24 mouse cellular contexts compared by ENCODE assay signal in the genomic region with DNA sequence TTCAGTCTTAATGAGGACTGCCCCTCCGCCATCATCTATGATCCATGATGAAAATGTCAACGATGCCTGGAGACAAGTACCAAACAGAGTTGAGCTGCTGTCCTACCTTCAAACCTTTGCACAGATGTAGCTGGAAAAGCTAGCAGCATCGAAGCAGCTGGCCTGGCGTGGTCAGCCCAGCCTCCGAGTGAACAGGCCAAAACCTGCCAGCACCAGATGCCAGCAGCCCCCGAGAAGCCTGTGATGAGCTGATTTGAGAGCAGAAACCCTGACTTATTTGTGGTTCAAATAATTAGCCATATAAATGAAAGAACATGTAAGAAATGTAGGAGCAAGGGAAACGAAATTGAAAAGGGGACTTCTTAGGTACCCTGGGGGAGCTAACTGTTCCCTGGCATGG.
A peak's percentile ranks its signal among the peaks of the same experiment; 100 is the strongest.
DNase-seq lines count a peak whose midpoint lies in the region; ATAC-seq and TF ChIP-seq lines count a peak whose summit lies in the region.
"Had no signal": no experiment of that assay in that cellular context is flagged by ENCODE, and none has a peak within 500 bp of the region (broad histone marks: within the 10 kb centered on the region; RNA-seq: fewer than 3 reads in every experiment).

No protein-coding gene starts in this region.

- H3K27ac ChIP-seq in lung, embryonic 14.5 days (ENCODE audit: low read depth): no peak overlapping the region
- H3K27ac ChIP-seq in midbrain, postnatal 0 days (ENCODE audit: low read depth, low read length): no peak overlapping the region
- H3K27ac ChIP-seq in midbrain, embryonic 14.5 days (replicated peaks; ENCODE audit: low read depth, low read length): no peak overlapping the region
- H3K27ac ChIP-seq: embryonic facial prominence, embryonic 12.5 days; embryonic facial prominence, embryonic 15.5 days; heart, embryonic 15.5 days; hindbrain, embryonic 10.5 days; hindbrain, embryonic 14.5 days had no signal

- peak overlapping the region; percentile 13; the same call in 1 of the 2 replicates for H3K4me2 ChIP-seq in lung, embryonic 14.5 days
- no peak overlapping the region for H3K4me2 ChIP-seq in midbrain, postnatal 0 days (ENCODE audit: low read depth, low read length, poor library complexity, severe bottlenecking)
- no peak overlapping the region for H3K4me2 ChIP-seq in midbrain, embryonic 14.5 days (ENCODE audit: low read length)
- H3K4me2 ChIP-seq: embryonic facial prominence, embryonic 12.5 days; embryonic facial prominence, embryonic 15.5 days; heart, embryonic 12.5 days; heart, embryonic 15.5 days; hindbrain, embryonic 14.5 days had no signal

- no peaks in the 10 kb centered on the region for H3K4me1 ChIP-seq in lung, embryonic 14.5 days (ENCODE audit: insufficient read depth)
- H3K4me1 ChIP-seq in lung, adult 2 months (ENCODE audit: control insufficient read depth, insufficient read depth, low read length): no peaks in the 10 kb centered on the region
- H3K4me1 ChIP-seq in midbrain, postnatal 0 days (ENCODE audit: insufficient read depth, low read length): no peaks in the 10 kb centered on the region
- no peaks in the 10 kb centered on the region for H3K4me1 ChIP-seq in midbrain, embryonic 14.5 days (ENCODE audit: control insufficient read depth, insufficient read depth, low read length)
- H3K4me1 ChIP-seq: embryonic facial prominence, embryonic 12.5 days; embryonic facial prominence, embryonic 15.5 days; heart, embryonic 12.5 days; heart, embryonic 15.5 days; hindbrain, embryonic 10.5 days had no signal

- H3K9me3 ChIP-seq in lung, embryonic 14.5 days (ENCODE audit: low read depth, low read length): no peaks in the 10 kb centered on the region
- H3K9me3 ChIP-seq in midbrain, postnatal 0 days (ENCODE audit: low read length): no peaks in the 10 kb centered on the region
- no peaks in the 10 kb centered on the region for H3K9me3 ChIP-seq in midbrain, embryonic 14.5 days (ENCODE audit: control insufficient read depth, low read length)
- H3K9me3 ChIP-seq: embryonic facial prominence, embryonic 12.5 days; embryonic facial prominence, embryonic 15.5 days; heart, embryonic 12.5 days; heart, embryonic 15.5 days; hindbrain, embryonic 10.5 days had no signal

- WGBS in lung, embryonic 14.5 days: 55% methylated on average over 7 of the region's 7 CpGs
- WGBS in lung, adult 2 months: 67% methylated on average over 7 of the region's 7 CpGs
- 87% methylated on average over 7 of the region's 7 CpGs for WGBS in midbrain, postnatal 0 days
- 91% methylated on average over 7 of the region's 7 CpGs for WGBS in midbrain, embryonic 14.5 days

- H3K4me3 ChIP-seq in lung, embryonic 14.5 days (ENCODE audit: low read depth, low read length): no peak overlapping the region
- no peak overlapping the region for H3K4me3 ChIP-seq in lung, adult 2 months (replicated peaks; ENCODE audit: extremely low read depth, low read depth, low read length)
- H3K4me3 ChIP-seq in midbrain, postnatal 0 days (ENCODE audit: low read depth, low read length): no peak overlapping the region
- no peak overlapping the region for H3K4me3 ChIP-seq in midbrain, embryonic 14.5 days (replicated peaks; ENCODE audit: low read depth, low read length)
- H3K4me3 ChIP-seq: embryonic facial prominence, embryonic 12.5 days; embryonic facial prominence, embryonic 15.5 days; heart, embryonic 12.5 days; heart, embryonic 15.5 days; hindbrain, embryonic 10.5 days had no signal

- no peak for ATAC-seq in lung, embryonic 14.5 days (ENCODE audit: insufficient read depth)
- no peak for ATAC-seq in midbrain, postnatal 0 days (ENCODE audit: low FRiP score)
- ATAC-seq in midbrain, embryonic 14.5 days (ENCODE audit: low FRiP score, low TSS enrichment): no peak
- ATAC-seq: forebrain, embryonic 14.5 days had no signal

- DNase-seq in cerebellum, postnatal 14 days: peak; percentile 50 to 55
- no peak for DNase-seq in cerebellum, adult 8-10 months
- DNase-seq in lung, embryonic 14.5 days: peak; percentile 11
- DNase-seq in lung, adult 2 months: no peak
- peak; percentile 46 for DNase-seq in midbrain, postnatal 0 days (ENCODE audit: low spot score)
- no peak for DNase-seq in midbrain, embryonic 14.5 days
- DNase-seq in adipocyte (ENCODE audit: low spot score): no peak
- DNase-seq: adrenal gland, adult 8-10 months; adrenal gland, postnatal 25 days; B cell, adult 2 months; cerebellum, adult 2 months; gastrocnemius, postnatal 25 days; heart, adult 18-20 months; heart, postnatal 10 days; heart, postnatal 36 days had no signal

- TF ChIP-seq CTCF in lung, embryonic 14.5 days (IDR thresholded peaks at IDR 0.05; ENCODE audit: low read depth): no peak
- TF ChIP-seq CTCF in lung, adult 2 months (IDR thresholded peaks at IDR 0.05; ENCODE audit: insufficient read depth, low read length): no peak
- no peak for TF ChIP-seq CTCF in midbrain, postnatal 0 days (IDR thresholded peaks at IDR 0.05)

- H3K9ac ChIP-seq in lung, embryonic 14.5 days: no peak overlapping the region
- no peak overlapping the region for H3K9ac ChIP-seq in midbrain, postnatal 0 days (replicated peaks; ENCODE audit: low read length, poor library complexity, severe bottlenecking)
- no peak overlapping the region for H3K9ac ChIP-seq in midbrain, embryonic 14.5 days (replicated peaks; ENCODE audit: low read length)
- H3K9ac ChIP-seq: embryonic facial prominence, embryonic 12.5 days; embryonic facial prominence, embryonic 15.5 days; heart, embryonic 12.5 days; heart, embryonic 15.5 days; hindbrain, embryonic 14.5 days had no signal

- peaks cover 24% of the 10 kb centered on the region for H3K27me3 ChIP-seq in lung, embryonic 14.5 days (ENCODE audit: insufficient read depth, low read length)
- H3K27me3 ChIP-seq in midbrain, postnatal 0 days (ENCODE audit: insufficient read depth, low read length): no peaks in the 10 kb centered on the region
- no peaks in the 10 kb centered on the region for H3K27me3 ChIP-seq in midbrain, embryonic 14.5 days (ENCODE audit: control insufficient read depth, insufficient read depth, low read length)
- H3K27me3 ChIP-seq: CH12.LX; embryonic facial prominence, embryonic 12.5 days; embryonic facial prominence, embryonic 15.5 days; heart, embryonic 12.5 days; heart, embryonic 15.5 days had no signal

- TF ChIP-seq POLR2A in lung, adult 2 months (IDR thresholded peaks at IDR 0.05; ENCODE audit: borderline replicate concordance, extremely low read depth, low read depth, low read length): no peak

- no peaks in the 10 kb centered on the region for H3K36me3 ChIP-seq in lung, embryonic 14.5 days (ENCODE audit: insufficient read depth)
- no peaks in the 10 kb centered on the region for H3K36me3 ChIP-seq in midbrain, postnatal 0 days (ENCODE audit: insufficient read depth, low read length)
- no peaks in the 10 kb centered on the region for H3K36me3 ChIP-seq in midbrain, embryonic 14.5 days (ENCODE audit: control insufficient read depth, insufficient read depth, low read length)
- H3K36me3 ChIP-seq: embryonic facial prominence, embryonic 12.5 days; embryonic facial prominence, embryonic 15.5 days; G1E; heart, embryonic 12.5 days; heart, embryonic 15.5 days had no signal

Comparison
In these comparisons a context has a peak if more than half of its experiments do, and no peak if none do; other contexts are left out.
1. DNase-seq: peak in cerebellum, postnatal 14 days (2 of 2), lung, embryonic 14.5 days (single experiment) and midbrain, postnatal 0 days (single experiment); none in cerebellum, adult 8-10 months (single experiment), lung, adult 2 months (single experiment), midbrain, embryonic 14.5 days (single experiment) and adipocyte (single experiment).